Comparison of ENCODE assay signal across 22 mouse cellular contexts in genomic region chr6:101212086-101212485, GRCm38 (mm10).
DNase-seq lines count a peak whose midpoint lies in the region; ATAC-seq and TF ChIP-seq lines count a peak whose summit lies in the region.
"Had no signal": no experiment of that assay in that cellular context is flagged by ENCODE, and none has a peak within 500 bp of the region (broad histone marks: within the 10 kb centered on the region; RNA-seq: fewer than 3 reads in every experiment).

No protein-coding gene starts in this region.

- peak overlapping the region; percentile 48 for H3K27ac ChIP-seq in forebrain, embryonic 13.5 days
- H3K27ac ChIP-seq in forebrain, postnatal 0 days (ENCODE audit: low read depth, low read length), result no peak overlapping the region; the same call in 1 of the 2 replicates
- H3K27ac ChIP-seq in hindbrain, embryonic 12.5 days, result peak overlapping the region; percentile 31; the same call in 1 of the 2 replicates
- no peak overlapping the region for H3K27ac ChIP-seq in hindbrain, embryonic 11.5 days (ENCODE audit: low read depth, low read length)
- H3K27ac ChIP-seq in midbrain, embryonic 13.5 days, result 0 out of 2 replicates have a peak overlapping the region, but pooled peaks have one; percentile 4
- no peak overlapping the region for H3K27ac ChIP-seq in midbrain, postnatal 0 days (ENCODE audit: low read depth, low read length)
- H3K27ac ChIP-seq in midbrain, embryonic 15.5 days, result 0 out of 2 replicates have a peak overlapping the region, but pooled peaks have one; percentile 17
- H3K27ac ChIP-seq: embryonic facial prominence, embryonic 12.5 days; heart, embryonic 13.5 days; hindbrain, embryonic 15.5 days had no signal

- 88% methylated on average over 6 of the region's 6 CpGs for WGBS in forebrain, embryonic 13.5 days
- WGBS in forebrain, postnatal 0 days, result 62% methylated on average over 6 of the region's 6 CpGs
- whole genome bisulfite sequencing in hindbrain, embryonic 12.5 days, result 94% methylated on average over 6 of the region's 6 CpGs
- 93% methylated on average over 6 of the region's 6 CpGs for WGBS in hindbrain, embryonic 11.5 days
- WGBS in midbrain, embryonic 13.5 days, result 92% methylated on average over 6 of the region's 6 CpGs
- WGBS in midbrain, postnatal 0 days, result 91% methylated on average over 6 of the region's 6 CpGs
- WGBS in midbrain, embryonic 15.5 days, result 83% methylated on average over 6 of the region's 6 CpGs

- H3K4me1 ChIP-seq in forebrain, embryonic 13.5 days, result peaks cover 30% of the 10 kb centered on the region
- 0 out of 2 replicates have a peak, but pooled peaks cover 10% of the 10 kb centered on the region for H3K4me1 ChIP-seq in forebrain, postnatal 0 days (ENCODE audit: insufficient read depth)
- H3K4me1 ChIP-seq in hindbrain, embryonic 12.5 days, result 0 out of 2 replicates have a peak, but pooled peaks cover 7% of the 10 kb centered on the region
- no peaks in the 10 kb centered on the region for H3K4me1 ChIP-seq in hindbrain, embryonic 11.5 days (replicated peaks; ENCODE audit: control insufficient read depth, insufficient read depth, low read length)
- peaks cover 25% of the 10 kb centered on the region for H3K4me1 ChIP-seq in midbrain, embryonic 13.5 days (replicated peaks)
- peaks cover 3% of the 10 kb centered on the region; the same call in 1 of the 2 replicates for H3K4me1 ChIP-seq in midbrain, postnatal 0 days (ENCODE audit: insufficient read depth, low read length)
- H3K4me1 ChIP-seq in midbrain, embryonic 15.5 days, result peaks cover 10% of the 10 kb centered on the region; the same call in 1 of the 2 replicates
- H3K4me1 ChIP-seq: embryonic facial prominence, embryonic 12.5 days had no signal

- ATAC-seq in forebrain, embryonic 13.5 days, result no peak
- no peak for ATAC-seq in forebrain, postnatal 0 days
- no peak for ATAC-seq in hindbrain, embryonic 12.5 days (ENCODE audit: low FRiP score)
- no peak for ATAC-seq in hindbrain, embryonic 11.5 days (ENCODE audit: low FRiP score)
- no peak for ATAC-seq in midbrain, embryonic 13.5 days
- ATAC-seq in midbrain, postnatal 0 days (ENCODE audit: low FRiP score), result no peak
- ATAC-seq in midbrain, embryonic 15.5 days (replicated peaks), result no peak; the same call in 1 of the 2 replicates
- ATAC-seq: activated CD4-positive, CD25-positive, alpha-beta regulatory T cell, adult 4 months; Patski had no signal

- no peak overlapping the region for H3K9ac ChIP-seq in forebrain, embryonic 13.5 days
- H3K9ac ChIP-seq in forebrain, postnatal 0 days, result no peak overlapping the region
- H3K9ac ChIP-seq in hindbrain, embryonic 12.5 days, result no peak overlapping the region
- no peak overlapping the region for H3K9ac ChIP-seq in hindbrain, embryonic 11.5 days (ENCODE audit: low read depth, low read length)
- no peak overlapping the region for H3K9ac ChIP-seq in midbrain, embryonic 13.5 days (replicated peaks)
- H3K9ac ChIP-seq in midbrain, postnatal 0 days (replicated peaks; ENCODE audit: low read length, poor library complexity, severe bottlenecking), result no peak overlapping the region
- H3K9ac ChIP-seq in midbrain, embryonic 15.5 days, result no peak overlapping the region
- H3K9ac ChIP-seq: embryonic facial prominence, embryonic 12.5 days; heart, embryonic 13.5 days; hindbrain, embryonic 15.5 days had no signal

- no peaks in the 10 kb centered on the region for H3K36me3 ChIP-seq in forebrain, embryonic 13.5 days (ENCODE audit: poor library complexity, severe bottlenecking)
- no peaks in the 10 kb centered on the region for H3K36me3 ChIP-seq in forebrain, postnatal 0 days (ENCODE audit: insufficient read depth)
- no peaks in the 10 kb centered on the region for H3K36me3 ChIP-seq in hindbrain, embryonic 12.5 days
- no peaks in the 10 kb centered on the region for H3K36me3 ChIP-seq in hindbrain, embryonic 11.5 days (ENCODE audit: control insufficient read depth, insufficient read depth, low read length)
- H3K36me3 ChIP-seq in midbrain, embryonic 13.5 days, result no peaks in the 10 kb centered on the region
- H3K36me3 ChIP-seq in midbrain, postnatal 0 days (ENCODE audit: insufficient read depth, low read length), result no peaks in the 10 kb centered on the region
- no peaks in the 10 kb centered on the region for H3K36me3 ChIP-seq in midbrain, embryonic 15.5 days (replicated peaks)
- H3K36me3 ChIP-seq: embryonic facial prominence, embryonic 12.5 days; heart, embryonic 13.5 days; hindbrain, embryonic 15.5 days had no signal

- no peaks in the 10 kb centered on the region for H3K9me3 ChIP-seq in forebrain, embryonic 13.5 days (replicated peaks)
- no peaks in the 10 kb centered on the region for H3K9me3 ChIP-seq in forebrain, postnatal 0 days (ENCODE audit: low read length)
- H3K9me3 ChIP-seq in hindbrain, embryonic 12.5 days (replicated peaks), result no peaks in the 10 kb centered on the region
- no peaks in the 10 kb centered on the region for H3K9me3 ChIP-seq in hindbrain, embryonic 11.5 days (ENCODE audit: control insufficient read depth, low read length)
- H3K9me3 ChIP-seq in midbrain, embryonic 13.5 days, result no peaks in the 10 kb centered on the region
- H3K9me3 ChIP-seq in midbrain, postnatal 0 days (ENCODE audit: low read length), result no peaks in the 10 kb centered on the region
- H3K9me3 ChIP-seq in midbrain, embryonic 15.5 days, result no peaks in the 10 kb centered on the region
- H3K9me3 ChIP-seq: embryonic facial prominence, embryonic 12.5 days; heart, embryonic 13.5 days; hindbrain, embryonic 15.5 days had no signal

- no peak for DNase-seq in forebrain, postnatal 0 days
- DNase-seq in hindbrain, embryonic 11.5 days (ENCODE audit: low spot score), result no peak
- DNase-seq in midbrain, postnatal 0 days (ENCODE audit: low spot score), result no peak
- DNase-seq in embryo, embryonic 10 days (ENCODE audit: low spot score), result no peak
- DNase-seq: adrenal gland, postnatal 14 days; cerebellum, adult 11-12 months; cerebellum, adult 9-11 months; gastrocnemius, postnatal 36 days; heart, adult 11 months; heart, postnatal 36 days; kidney, adult 11 months; kidney, adult 9 months had no signal

- TF ChIP-seq CTCF in forebrain, postnatal 0 days (IDR thresholded peaks at IDR 0.05; ENCODE audit: low read depth), result no peak
- TF ChIP-seq CTCF in midbrain, postnatal 0 days (IDR thresholded peaks at IDR 0.05), result no peak

- H3K4me2 ChIP-seq in forebrain, embryonic 13.5 days, result no peak overlapping the region
- H3K4me2 ChIP-seq in forebrain, postnatal 0 days (ENCODE audit: low read depth), result no peak overlapping the region
- H3K4me2 ChIP-seq in hindbrain, embryonic 12.5 days (replicated peaks), result no peak overlapping the region
- H3K4me2 ChIP-seq in hindbrain, embryonic 11.5 days (replicated peaks; ENCODE audit: low read depth, low read length), result no peak overlapping the region
- no peak overlapping the region for H3K4me2 ChIP-seq in midbrain, embryonic 13.5 days (replicated peaks)
- H3K4me2 ChIP-seq in midbrain, postnatal 0 days (ENCODE audit: low read depth, low read length, poor library complexity, severe bottlenecking), result no peak overlapping the region
- H3K4me2 ChIP-seq in midbrain, embryonic 15.5 days, result no peak overlapping the region
- H3K4me2 ChIP-seq: embryonic facial prominence, embryonic 12.5 days; heart, embryonic 13.5 days; hindbrain, embryonic 15.5 days had no signal

- H3K4me3 ChIP-seq in forebrain, embryonic 13.5 days, result no peak overlapping the region
- no peak overlapping the region for H3K4me3 ChIP-seq in forebrain, postnatal 0 days (ENCODE audit: low read depth, low read length)
- no peak overlapping the region for H3K4me3 ChIP-seq in hindbrain, embryonic 12.5 days
- no peak overlapping the region for H3K4me3 ChIP-seq in hindbrain, embryonic 11.5 days (ENCODE audit: low read depth, low read length)
- no peak overlapping the region for H3K4me3 ChIP-seq in midbrain, embryonic 13.5 days (replicated peaks)
- no peak overlapping the region for H3K4me3 ChIP-seq in midbrain, postnatal 0 days (ENCODE audit: low read depth, low read length)
- no peak overlapping the region for H3K4me3 ChIP-seq in midbrain, embryonic 15.5 days
- H3K4me3 ChIP-seq: embryonic facial prominence, embryonic 12.5 days; heart, embryonic 13.5 days; hindbrain, embryonic 15.5 days had no signal

- H3K27me3 ChIP-seq in forebrain, embryonic 13.5 days, result no peaks in the 10 kb centered on the region
- H3K27me3 ChIP-seq in forebrain, postnatal 0 days (ENCODE audit: insufficient read depth, low read length), result no peaks in the 10 kb centered on the region
- H3K27me3 ChIP-seq in hindbrain, embryonic 12.5 days, result no peaks in the 10 kb centered on the region
- no peaks in the 10 kb centered on the region for H3K27me3 ChIP-seq in hindbrain, embryonic 11.5 days (ENCODE audit: control insufficient read depth, insufficient read depth, low read length)
- no peaks in the 10 kb centered on the region for H3K27me3 ChIP-seq in midbrain, embryonic 13.5 days
- no peaks in the 10 kb centered on the region for H3K27me3 ChIP-seq in midbrain, postnatal 0 days (ENCODE audit: insufficient read depth, low read length)
- H3K27me3 ChIP-seq in midbrain, embryonic 15.5 days (replicated peaks), result no peaks in the 10 kb centered on the region
- H3K27me3 ChIP-seq: CH12.LX; embryonic facial prominence, embryonic 12.5 days; heart, embryonic 13.5 days; hindbrain, embryonic 15.5 days had no signal

Comparison
In these comparisons a context has a peak if more than half of its experiments do, and no peak if none do; other contexts are left out.
1. H3K27ac ChIP-seq: peak in forebrain, embryonic 13.5 days (single experiment), hindbrain, embryonic 12.5 days (single experiment), midbrain, embryonic 13.5 days (single experiment) and midbrain, embryonic 15.5 days (single experiment); none in forebrain, postnatal 0 days (single experiment), hindbrain, embryonic 11.5 days (single experiment) and midbrain, postnatal 0 days (single experiment).